Mouse (Mus musculus) common myeloid progenitor, adult 5-6 weeks (primary cell): ENCODE measurements around the gene Mrpl27. TPM values are rescaled to one million over a fixed set of nuclear protein-coding genes. Genes with fewer than 3 reads are reported as not detected.

ENCODE experiments used
- total RNA-seq: library from RNA; stranded (forward); fragments of 200-1000, 187-1606 nt; gene quantifications from 2 replicates; pipeline ENCODE4 v1.2.3, GENCODE M21; 2017

The Mrpl27 gene
- total RNA-seq, 1 experiment from 2014 or later: 35.0 TPM

Other genes with a start within 250 kb of the Mrpl27 start
- gene Cacna1g, start 179.6 kb upstream of the Mrpl27 start, total RNA-seq: 0.34 TPM in 1 of 2 replicates, not detected in the other
- gene Spata20, start 167.6 kb upstream of the Mrpl27 start, total RNA-seq: not detected in 2 replicates
- gene Epn3, start 153.8 kb upstream of the Mrpl27 start, total RNA-seq: not detected in 2 replicates
- 0.55 and 10.8 TPM in 2 replicates for gene Mycbpap, start 132.0 kb upstream of the Mrpl27 start, total RNA-seq
- 6.2 and 10.6 TPM in 2 replicates for gene Rsad1, start 104.5 kb upstream of the Mrpl27 start, total RNA-seq
- gene Chad, start 88.7 kb upstream of the Mrpl27 start, total RNA-seq: not detected in 2 replicates
- 7.9 and 8.1 TPM in 2 replicates for gene Acsf2, start 51.9 kb upstream of the Mrpl27 start, total RNA-seq
- gene Lrrc59, start 24.0 kb upstream of the Mrpl27 start, total RNA-seq: 149 and 151 TPM in 2 replicates
- gene Eme1, start 197 bp downstream of the Mrpl27 start, total RNA-seq: 35.2 and 37.9 TPM in 2 replicates
- gene Xylt2, start 23.7 kb downstream of the Mrpl27 start, total RNA-seq: 6.6 and 8.6 TPM in 2 replicates
- not detected in 2 replicates for gene Gm11541, start 50.7 kb downstream of the Mrpl27 start, total RNA-seq
- 0.09 TPM in 1 of 2 replicates, not detected in the other for gene Cdc34b, start 88.0 kb downstream of the Mrpl27 start, total RNA-seq
- gene Tmem92, start 128.9 kb downstream of the Mrpl27 start, total RNA-seq: not detected in 2 replicates